Mouse (Mus musculus): ENCODE results near the gene Trim34a. TPM values are rescaled to one million over a fixed set of nuclear protein-coding genes. Genes with fewer than 3 reads are reported as not detected.
A peak's percentile ranks its signal among the peaks of the same experiment; 100 is the strongest.

The Trim34a gene
- polyA plus RNA-seq (2015; fragmentation: Nextera tagmentation; extraction: Ambion mirVana): 2.0 and 2.7 TPM in 2 replicates

DNA sequence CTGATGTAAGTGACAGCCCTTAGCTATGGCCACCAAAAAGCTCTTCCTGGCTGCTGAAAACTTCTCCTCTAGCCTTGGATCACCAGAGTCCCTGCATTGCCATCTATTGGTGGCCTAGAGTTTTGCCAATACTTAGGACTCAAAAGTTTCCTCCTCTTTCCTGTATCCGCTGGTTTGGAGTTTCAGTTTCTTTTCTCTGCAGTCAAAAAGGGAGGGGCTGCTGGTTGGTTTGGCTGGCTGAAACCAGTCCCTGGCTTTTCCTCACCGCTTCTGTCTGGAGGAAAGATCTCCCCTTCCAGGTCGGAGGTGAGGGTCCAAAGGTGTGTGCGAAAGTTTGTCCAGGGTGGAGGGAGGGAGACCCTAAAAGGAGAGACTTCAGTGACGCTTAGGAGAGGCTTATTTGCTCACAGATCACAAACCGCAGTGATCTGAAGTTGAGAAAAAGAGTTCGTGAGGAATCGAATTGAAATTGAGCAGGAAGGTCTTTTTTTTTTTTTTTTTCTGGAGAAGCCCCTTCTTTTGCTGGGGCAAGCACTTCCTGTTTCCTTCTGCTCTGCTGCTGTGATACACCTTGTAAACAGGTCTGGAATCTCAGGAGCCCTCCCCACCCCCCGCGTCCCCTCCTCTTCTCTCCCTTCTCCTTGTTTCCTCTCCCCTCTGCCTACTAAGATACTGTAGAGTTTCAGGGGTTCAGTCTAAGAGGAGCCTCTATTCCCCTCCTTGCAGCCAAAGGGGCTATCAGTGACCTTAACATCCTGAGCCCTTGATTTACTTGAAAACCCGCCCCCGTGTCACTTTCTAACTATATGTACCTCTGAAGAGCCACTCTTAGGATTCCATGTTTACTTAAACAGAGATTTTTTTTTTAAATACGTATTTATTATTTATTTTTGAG is at the start of gene Trim34a:
Gene Trim34a (plus strand): TSS at position 171 of the 895 bp plus-strand sequence.
- H3K4me3 ChIP-seq (ENCODE audit: low read depth, low read length): peak within 1 kb of the TSS; percentile 58
- peak within 1 kb of the TSS; percentile 61 for H3K27ac ChIP-seq (replicated peaks)
- peak within 1 kb of the TSS; percentile 68 for H3K9ac ChIP-seq (ENCODE audit: low read length)
- DNase-seq (ENCODE audit: low spot score) (peak; percentile 59), ATAC-seq (ENCODE audit: low FRiP score, low TSS enrichment) (peak; percentile 97)
- TF ChIP-seq EP300 (optimal IDR thresholded peaks at IDR 0.05): no peak
- TF ChIP-seq CTCF (IDR thresholded peaks at IDR 0.05; ENCODE audit: low read depth): peak; percentile 84
- WGBS: 4% methylated on average over 13 of the region's 13 CpGs
- no peaks in the 10 kb centered on the region for H3K4me1 ChIP-seq (replicated peaks; ENCODE audit: control insufficient read depth, insufficient read depth)
- no peaks in the 10 kb centered on the region for H3K36me3 ChIP-seq (ENCODE audit: control insufficient read depth, insufficient read depth, low read length)
- no peaks in the 10 kb centered on the region for H3K9me3 ChIP-seq (ENCODE audit: control insufficient read depth, low read length)
- peak within 1 kb of the TSS; percentile 50 for H3K4me2 ChIP-seq (replicated peaks; ENCODE audit: low read depth)
- no peaks in the 10 kb centered on the region for H3K27me3 ChIP-seq (ENCODE audit: control insufficient read depth, insufficient read depth, low read length)

DNA sequence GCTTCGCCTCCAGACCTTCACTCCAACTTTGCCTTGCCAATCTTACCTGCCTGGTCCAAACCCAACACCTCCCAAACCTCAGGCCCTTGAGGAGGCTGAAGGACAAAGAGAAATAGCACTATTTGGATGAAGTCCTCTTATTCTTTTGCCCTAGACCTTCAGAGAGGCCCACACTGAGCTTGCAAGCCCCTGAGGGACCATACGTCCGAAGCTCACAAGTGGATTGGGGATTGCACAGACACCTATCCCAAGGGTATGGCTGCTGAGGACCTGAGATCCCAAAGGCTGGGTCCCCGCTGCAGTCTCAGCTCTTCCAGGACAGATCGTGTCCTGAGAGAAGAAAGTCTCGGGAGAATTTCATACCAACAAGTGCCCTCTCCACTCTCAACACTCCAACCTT is 48.4 kb upstream of the Trim34a start, which contains the start of gene Olfr649:
Gene Olfr649 (minus strand): TSS at position 101 of the 400 bp plus-strand sequence.
- no peak within 1 kb of the TSS for H3K9ac ChIP-seq (ENCODE audit: low read length)
- WGBS: 76% methylated on average over 6 of the region's 6 CpGs
- no peak within 1 kb of the TSS for H3K27ac ChIP-seq (replicated peaks)
- H3K36me3 ChIP-seq (ENCODE audit: control insufficient read depth, insufficient read depth, low read length): no peaks in the 10 kb centered on the region
- no peak within 1 kb of the TSS for H3K4me2 ChIP-seq (replicated peaks; ENCODE audit: low read depth)
- H3K9me3 ChIP-seq (ENCODE audit: control insufficient read depth, low read length): no peaks in the 10 kb centered on the region
- H3K4me1 ChIP-seq (replicated peaks; ENCODE audit: control insufficient read depth, insufficient read depth): no peaks in the 10 kb centered on the region
- H3K4me3 ChIP-seq (ENCODE audit: low read depth, low read length): no peak within 1 kb of the TSS
- DNase-seq (ENCODE audit: low spot score) (no peak), ATAC-seq (ENCODE audit: low FRiP score, low TSS enrichment) (no peak)
- no peaks in the 10 kb centered on the region for H3K27me3 ChIP-seq (ENCODE audit: control insufficient read depth, insufficient read depth, low read length)
- TF ChIP-seq EP300 (optimal IDR thresholded peaks at IDR 0.05): no peak
- no peak for TF ChIP-seq CTCF (IDR thresholded peaks at IDR 0.05; ENCODE audit: low read depth)

DNA sequence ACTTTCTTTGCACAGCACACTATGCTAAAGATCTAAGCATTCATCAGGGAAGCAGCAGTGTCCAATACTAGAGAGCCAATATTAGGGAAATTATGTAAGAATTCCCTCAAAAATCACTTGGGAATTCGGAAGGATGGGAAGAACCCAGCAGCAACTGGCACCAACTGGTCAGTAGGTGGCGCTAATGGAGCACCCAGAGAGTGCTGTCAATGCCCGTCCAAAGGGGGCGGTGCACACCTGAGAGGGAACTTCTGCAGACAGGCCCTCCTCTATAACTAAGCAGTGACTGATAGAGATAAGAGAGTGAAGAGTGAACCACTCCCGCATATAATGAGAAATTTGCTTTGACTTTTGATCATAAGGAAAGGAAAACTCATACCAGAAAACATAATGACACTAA is 44.4 kb upstream of the Trim34a start:
- WGBS: 2% methylated on average over 5 of the region's 5 CpGs
- Histone ChIP-seq H3K27me3 (ENCODE audit: control insufficient read depth, insufficient read depth, low read length) (no peaks in the 10 kb centered on the region), H3K4me3 (ENCODE audit: low read depth, low read length) (no peak overlapping the region), H3K9me3 (ENCODE audit: control insufficient read depth, low read length) (no peaks in the 10 kb centered on the region), H3K4me2 (replicated peaks; ENCODE audit: low read depth) (no peak overlapping the region), H3K36me3 (ENCODE audit: control insufficient read depth, insufficient read depth, low read length) (no peaks in the 10 kb centered on the region), H3K4me1 (replicated peaks; ENCODE audit: control insufficient read depth, insufficient read depth) (no peaks in the 10 kb centered on the region), H3K27ac (replicated peaks) (no peak overlapping the region), H3K9ac (ENCODE audit: low read length) (no peak overlapping the region)
- ATAC-seq (ENCODE audit: low FRiP score, low TSS enrichment): peak; percentile 86
- TF ChIP-seq CTCF (IDR thresholded peaks at IDR 0.05; ENCODE audit: low read depth) (peak; percentile 98), EP300 (optimal IDR thresholded peaks at IDR 0.05) (no peak)
- peak; percentile 82 for DNase-seq (ENCODE audit: low spot score)

DNA sequence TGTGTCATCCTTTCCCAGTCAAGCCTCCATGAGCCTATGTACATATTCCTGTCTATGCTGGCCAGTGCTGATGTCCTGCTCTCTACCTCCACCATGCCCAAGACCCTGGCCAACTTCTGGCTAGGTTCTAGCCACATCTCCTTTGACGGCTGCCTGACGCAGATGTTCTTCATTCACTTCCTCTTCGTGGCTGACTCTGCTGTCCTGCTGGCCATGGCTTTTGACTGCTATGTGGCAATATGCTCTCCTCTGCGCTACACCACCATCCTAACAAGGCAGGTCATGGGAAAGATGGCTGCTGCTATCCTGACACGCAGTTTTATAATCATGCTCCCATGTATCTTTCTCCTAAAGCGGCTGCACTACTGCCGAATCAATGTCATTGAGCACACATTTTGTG is 38.1 kb upstream of the Trim34a start:
- no peak overlapping the region for H3K4me2 ChIP-seq (replicated peaks; ENCODE audit: low read depth)
- no peaks in the 10 kb centered on the region for H3K27me3 ChIP-seq (ENCODE audit: control insufficient read depth, insufficient read depth, low read length)
- WGBS: 88% methylated on average over 7 of the region's 7 CpGs
- no peak overlapping the region for H3K9ac ChIP-seq (ENCODE audit: low read length)
- no peak overlapping the region for H3K27ac ChIP-seq (replicated peaks)
- no peaks in the 10 kb centered on the region for H3K9me3 ChIP-seq (ENCODE audit: control insufficient read depth, low read length)
- DNase-seq (ENCODE audit: low spot score) (no peak), ATAC-seq (ENCODE audit: low FRiP score, low TSS enrichment) (no peak)
- TF ChIP-seq EP300 (optimal IDR thresholded peaks at IDR 0.05) (no peak), CTCF (IDR thresholded peaks at IDR 0.05; ENCODE audit: low read depth) (no peak)
- no peak overlapping the region for H3K4me3 ChIP-seq (ENCODE audit: low read depth, low read length)
- no peaks in the 10 kb centered on the region for H3K36me3 ChIP-seq (ENCODE audit: control insufficient read depth, insufficient read depth, low read length)
- no peaks in the 10 kb centered on the region for H3K4me1 ChIP-seq (replicated peaks; ENCODE audit: control insufficient read depth, insufficient read depth)

DNA sequence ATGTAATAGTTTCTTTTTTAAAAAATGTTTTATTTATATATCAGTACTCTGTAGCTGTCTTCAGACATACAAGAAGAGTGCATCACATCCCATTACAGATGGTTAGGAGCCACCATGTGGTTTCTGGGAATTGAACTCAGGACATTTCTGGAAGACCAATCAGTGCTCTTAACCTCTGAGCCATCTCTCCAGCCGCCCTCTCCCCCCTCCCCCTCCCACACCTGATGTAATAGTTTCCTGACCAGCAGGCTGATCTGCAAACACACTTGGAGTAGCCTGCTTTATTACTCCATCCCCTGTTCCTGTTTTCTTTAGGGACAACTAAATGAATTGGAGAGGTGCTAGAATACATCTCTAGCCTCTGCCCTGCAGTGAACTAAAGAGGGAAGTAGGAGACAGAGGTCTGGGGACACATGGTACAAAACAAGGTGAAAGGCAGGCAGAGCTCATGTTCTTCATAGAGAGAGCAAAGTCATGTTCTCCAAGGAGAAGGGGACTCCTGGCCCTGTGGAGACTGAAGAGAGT is 28.2 kb upstream of the Trim34a start:
- Histone ChIP-seq H3K4me2 (replicated peaks; ENCODE audit: low read depth) (no peak overlapping the region), H3K27ac (replicated peaks) (no peak overlapping the region), H3K27me3 (ENCODE audit: control insufficient read depth, insufficient read depth, low read length) (no peaks in the 10 kb centered on the region), H3K4me3 (ENCODE audit: low read depth, low read length) (no peak overlapping the region), H3K9me3 (ENCODE audit: control insufficient read depth, low read length) (no peaks in the 10 kb centered on the region), H3K4me1 (replicated peaks; ENCODE audit: control insufficient read depth, insufficient read depth) (no peaks in the 10 kb centered on the region), H3K9ac (ENCODE audit: low read length) (no peak overlapping the region), H3K36me3 (ENCODE audit: control insufficient read depth, insufficient read depth, low read length) (no peaks in the 10 kb centered on the region)
- no peak for ATAC-seq (ENCODE audit: low FRiP score, low TSS enrichment)
- DNase-seq (ENCODE audit: low spot score): no peak
- 57% methylated on average over 1 of the region's 1 CpGs for WGBS
- no peak for TF ChIP-seq EP300 (optimal IDR thresholded peaks at IDR 0.05)
- TF ChIP-seq CTCF (IDR thresholded peaks at IDR 0.05; ENCODE audit: low read depth): no peak

DNA sequence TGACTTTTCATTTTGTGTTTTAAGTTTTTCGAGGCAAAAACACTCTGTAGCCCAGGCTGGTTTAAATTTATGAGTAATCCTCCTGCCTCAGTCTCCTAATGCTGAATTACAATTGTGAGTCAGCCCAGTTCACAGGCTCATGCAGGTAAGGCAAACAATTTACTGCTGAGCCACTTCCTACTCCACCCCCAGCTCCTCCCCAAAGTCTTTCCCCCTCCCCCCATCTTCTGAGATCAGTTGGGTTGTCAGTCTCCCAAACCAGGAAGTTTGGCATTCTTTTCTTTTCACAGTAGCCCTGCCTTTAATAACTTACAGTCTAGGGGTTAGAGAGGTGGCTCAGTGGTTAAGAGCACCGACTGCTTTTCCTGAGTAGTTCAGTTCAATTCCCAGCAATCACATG is 26.4 kb upstream of the Trim34a start:
- Histone ChIP-seq H3K27ac (replicated peaks) (no peak overlapping the region), H3K4me1 (replicated peaks; ENCODE audit: control insufficient read depth, insufficient read depth) (no peaks in the 10 kb centered on the region), H3K9me3 (ENCODE audit: control insufficient read depth, low read length) (no peaks in the 10 kb centered on the region), H3K9ac (ENCODE audit: low read length) (no peak overlapping the region), H3K36me3 (ENCODE audit: control insufficient read depth, insufficient read depth, low read length) (no peaks in the 10 kb centered on the region), H3K27me3 (ENCODE audit: control insufficient read depth, insufficient read depth, low read length) (no peaks in the 10 kb centered on the region), H3K4me3 (ENCODE audit: low read depth, low read length) (no peak overlapping the region), H3K4me2 (replicated peaks; ENCODE audit: low read depth) (no peak overlapping the region)
- peak; percentile 77 for ATAC-seq (ENCODE audit: low FRiP score, low TSS enrichment)
- peak; percentile 43 for DNase-seq (ENCODE audit: low spot score)
- WGBS: 67% methylated on average over 2 of the region's 2 CpGs
- TF ChIP-seq EP300 (optimal IDR thresholded peaks at IDR 0.05) (no peak), CTCF (IDR thresholded peaks at IDR 0.05; ENCODE audit: low read depth) (no peak)

Measured in stomach, postnatal 0 days (tissue).